Mouse (Mus musculus) myocyte (in vitro differentiated cells): ENCODE data around the gene Zfp398.

Source experiments
- MAX ChIP-seq: IDR thresholded peaks from one replicate; pipeline ENCODE4 v1.6.1; 2011; ENCODE audit warnings: low read depth, mild to moderate bottlenecking, control low read depth
- POLR2A ChIP-seq: IDR thresholded peaks from one replicate; pipeline ENCODE4 v1.6.1; 2011; ENCODE audit warnings: low read depth, mild to moderate bottlenecking, control low read depth, moderate library complexity; ENCODE audit not compliant: insufficient read length
- POLR2AphosphoS2 ChIP-seq: IDR thresholded peaks from one replicate; pipeline ENCODE4 v1.6.1; 2011; ENCODE audit warnings: low read depth, control low read depth; ENCODE audit not compliant: insufficient read length
- TCF12 ChIP-seq: IDR thresholded peaks from one replicate; pipeline ENCODE4 v1.6.1; 2011; ENCODE audit warnings: mild to moderate bottlenecking, control low read depth; ENCODE audit not compliant: poor library complexity, insufficient read depth, severe bottlenecking

GRCm38 (mm10) chr6:47899416-47899815 is 64.0 kb downstream of the Zfp398 start:
- no peak for TF ChIP-seq TCF12
- no peak for TF ChIP-seq POLR2A
- TF ChIP-seq MAX: no peak
- no peak for TF ChIP-seq POLR2AphosphoS2
